Mouse (Mus musculus) heart, adult 2 months (tissue): Measurements from ENCODE around the gene Map1lc3b.

Source experiments
- CTCF ChIP-seq: fragments of 200-600 bp; IDR thresholded peaks from 2 replicates; pipeline ENCODE4 v1.8.1; 2022; ENCODE audit warnings: antibody characterized with exemption, mild to moderate bottlenecking, moderate library complexity
- EP300 ChIP-seq: fragments of 200-500 bp; IDR thresholded peaks from 2 replicates; pipeline ENCODE4 v1.6.1; 2011; ENCODE audit warnings: low read depth, low read length, control low read depth; ENCODE audit not compliant: insufficient read depth
- POLR2A ChIP-seq: fragments of 200-500 bp; IDR thresholded peaks from 2 replicates; pipeline ENCODE4 v1.6.1; 2011; ENCODE audit warnings: mild to moderate bottlenecking, low read depth, low read length, control low read depth; ENCODE audit not compliant: insufficient read depth

- no peak for TF ChIP-seq CTCF
- 0 out of 2 replicates have a peak, but pooled peaks have one; percentile 40 for TF ChIP-seq EP300
- peak; percentile 72 for TF ChIP-seq POLR2A
Observed at GRCm38 (mm10) chr8:121561636-121562345, 28.4 kb upstream of the Map1lc3b start.
